Comparison of ENCODE assay signal across 20 mouse cellular contexts in the genomic region with DNA sequence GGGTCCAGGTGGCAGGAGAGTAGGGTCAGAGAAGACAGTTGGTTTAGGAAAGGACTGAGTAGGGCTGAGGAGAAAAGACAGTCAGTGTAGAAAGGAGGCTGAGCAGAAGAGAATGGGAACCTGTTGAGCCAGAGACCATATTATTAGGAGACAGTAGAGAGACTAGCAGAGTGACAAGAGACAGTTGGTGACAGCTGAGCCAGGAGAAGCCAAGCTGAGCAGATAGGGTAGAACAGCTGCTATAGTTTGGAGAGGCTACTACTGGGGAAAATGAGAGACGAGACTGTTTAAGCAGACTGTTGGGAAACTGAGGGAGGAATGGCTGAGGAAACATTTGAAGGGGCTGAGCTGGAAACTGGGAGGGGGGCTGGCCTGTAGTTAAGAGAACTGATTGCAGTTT.
"Had no signal": no experiment of that assay in that cellular context is flagged by ENCODE, and none has a peak within 500 bp of the region (broad histone marks: within the 10 kb centered on the region; RNA-seq: fewer than 3 reads in every experiment).

No protein-coding gene starts in this region.

- H3K27ac ChIP-seq: limb, embryonic 13.5 days; liver, embryonic 13.5 days; neural tube, embryonic 12.5 days; neural tube, embryonic 15.5 days; stomach, postnatal 0 days had no signal

- H3K4me3 ChIP-seq: limb, embryonic 13.5 days; liver, embryonic 13.5 days; neural tube, embryonic 12.5 days; neural tube, embryonic 15.5 days had no signal

- DNase-seq: kidney, adult 18-20 months; kidney, adult 9 months; kidney, postnatal 14 days; kidney, postnatal 4 days; left cerebral cortex, postnatal 4 days; liver, embryonic 13.5 days; lung, adult 2 months; lung, postnatal 14 days; lung, postnatal 4 days; midbrain, embryonic 14.5 days; right cerebral cortex, adult 18-20 months; right cerebral cortex, postnatal 14 days; right cerebral cortex, postnatal 4 days; thymus, adult 2 months; thymus, postnatal 14 days; thymus, postnatal 4 days had no signal
